Mouse (Mus musculus) adipocyte (in vitro differentiated cells): ENCODE results near the gene Foxo6.
A peak's percentile ranks its signal among the peaks of the same experiment; 100 is the strongest.

Experiments used
- DNase-seq: peaks from one replicate; pipeline ENCODE4 v3.0.0-alpha.2; 2016; ENCODE audit warnings: low spot score

The Foxo6 gene

DNA sequence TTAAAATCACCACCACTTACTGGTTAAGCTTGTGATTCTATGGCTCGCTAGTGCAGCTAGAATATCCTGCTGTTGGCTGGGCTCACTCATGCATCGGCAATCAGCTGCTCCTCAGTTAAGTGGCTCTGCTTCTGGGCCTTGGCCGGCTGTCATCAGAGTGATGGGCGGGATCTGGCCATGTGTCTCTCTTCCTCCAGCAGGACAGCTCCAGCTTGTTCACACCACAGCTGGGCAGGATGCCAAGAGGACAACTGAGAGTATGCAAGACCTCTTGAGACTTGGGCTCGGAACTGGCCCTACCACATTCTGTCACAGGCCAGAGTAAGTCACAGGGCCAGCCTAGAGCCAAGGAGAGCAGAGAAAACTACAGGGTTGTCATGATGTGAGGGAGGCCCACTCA is 39.7 kb downstream of the Foxo6 start:
- peak; percentile 97 for DNase-seq

DNA sequence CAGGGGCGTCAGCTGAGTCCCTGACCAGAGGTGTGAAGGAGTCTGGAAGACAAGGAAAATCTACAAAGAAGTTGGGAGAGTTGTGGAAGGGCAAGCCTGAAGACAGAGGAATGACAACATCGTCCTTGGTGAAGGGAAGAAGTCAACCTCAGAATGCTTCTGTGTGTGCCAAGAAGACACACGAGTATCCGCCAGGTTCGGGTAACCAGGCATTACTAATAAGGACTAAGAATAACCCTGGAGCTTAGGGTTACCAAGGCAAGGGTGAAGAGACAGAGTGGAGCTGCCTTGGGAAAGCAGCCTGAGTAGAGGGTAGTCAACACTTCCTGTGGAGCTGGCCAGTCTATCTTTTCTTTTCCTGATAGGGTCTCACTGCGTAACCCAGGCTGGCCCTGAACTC is 41.1 kb downstream of the Foxo6 start:
- DNase-seq, result no peak

DNA sequence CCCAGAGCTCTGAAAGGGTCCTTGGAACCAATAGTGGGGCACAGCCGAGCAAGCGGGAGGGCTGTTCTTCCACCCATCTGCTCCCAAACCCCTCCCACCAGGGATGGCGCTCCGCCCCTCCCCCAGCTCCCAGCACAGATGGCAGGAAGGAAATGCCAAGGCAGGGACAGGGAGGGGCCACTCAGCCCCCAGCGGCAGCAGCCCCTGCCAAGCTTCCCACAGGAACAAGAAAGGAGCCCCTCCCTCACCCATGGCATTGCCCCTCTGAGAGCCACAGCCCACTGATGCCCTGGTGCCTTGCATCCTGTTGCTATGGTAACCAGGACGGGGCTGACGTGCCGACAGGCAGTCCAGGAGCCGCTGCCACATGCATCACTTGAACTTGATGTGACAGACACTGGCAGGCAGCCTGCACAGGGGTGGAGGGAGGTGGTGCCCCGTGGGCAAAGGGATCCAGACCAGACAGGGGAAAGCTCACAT is 44.3 kb downstream of the Foxo6 start:
- no peak for DNase-seq

DNA sequence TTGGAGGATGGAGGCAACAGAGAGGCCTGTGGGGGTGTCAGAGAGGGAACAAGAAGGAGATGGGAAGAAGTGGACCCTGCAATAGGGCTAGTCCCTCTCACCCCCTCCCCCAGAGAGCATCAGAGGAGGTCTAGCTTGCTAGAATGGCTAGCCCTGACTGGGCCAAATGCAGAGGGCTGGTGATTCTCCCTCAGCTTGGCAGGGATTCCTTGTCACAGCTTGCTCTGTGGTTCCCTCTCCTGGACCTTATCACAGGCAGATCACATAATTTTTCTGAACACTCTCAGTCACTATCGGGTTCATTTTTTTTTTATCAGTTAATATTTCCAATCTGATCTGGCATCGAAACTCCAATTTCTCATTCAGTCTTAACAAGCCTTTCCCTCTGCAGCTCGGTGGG is 46.0 kb downstream of the Foxo6 start:
- DNase-seq, result no peak

DNA sequence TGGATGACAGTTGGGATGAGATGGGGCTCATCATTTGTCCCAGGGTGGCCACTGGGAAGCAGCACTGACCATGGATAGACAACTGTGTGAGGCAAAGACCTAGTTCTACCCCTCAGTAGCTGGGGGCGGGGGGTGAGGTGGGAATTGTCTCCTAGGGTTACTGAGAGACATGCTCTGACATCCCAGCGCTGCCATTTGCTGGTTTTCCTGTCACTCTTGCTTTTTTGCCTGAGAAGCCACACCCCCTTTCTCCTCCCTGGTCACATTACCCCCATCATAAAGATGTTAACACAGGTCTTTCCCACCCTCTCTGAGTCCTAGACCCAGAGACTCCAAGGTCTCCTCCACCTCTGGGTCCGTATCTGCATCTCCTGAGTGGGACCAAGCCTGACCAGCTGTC is 47.7 kb downstream of the Foxo6 start:
- no peak for DNase-seq

DNA sequence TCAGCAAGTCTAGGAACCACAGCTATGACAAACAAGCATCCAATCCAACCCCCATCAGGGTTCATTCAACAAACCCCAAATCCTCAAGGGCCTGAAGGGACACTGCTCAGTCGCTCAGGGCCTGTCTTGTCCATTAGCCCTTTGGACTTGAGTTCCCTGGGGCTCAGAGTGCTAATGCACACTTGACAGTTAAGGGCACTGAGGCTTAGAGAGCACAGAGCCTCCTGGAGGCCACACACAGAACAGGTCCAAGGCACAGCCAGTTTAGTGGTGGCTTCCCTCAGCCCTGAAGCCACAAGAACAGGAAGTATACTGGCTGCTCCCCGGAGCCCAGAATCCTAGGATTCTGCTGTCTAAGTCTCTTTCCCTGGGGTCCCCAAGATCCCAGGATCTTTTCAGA is 53.9 kb downstream of the Foxo6 start:
- DNase-seq, result no peak

DNA sequence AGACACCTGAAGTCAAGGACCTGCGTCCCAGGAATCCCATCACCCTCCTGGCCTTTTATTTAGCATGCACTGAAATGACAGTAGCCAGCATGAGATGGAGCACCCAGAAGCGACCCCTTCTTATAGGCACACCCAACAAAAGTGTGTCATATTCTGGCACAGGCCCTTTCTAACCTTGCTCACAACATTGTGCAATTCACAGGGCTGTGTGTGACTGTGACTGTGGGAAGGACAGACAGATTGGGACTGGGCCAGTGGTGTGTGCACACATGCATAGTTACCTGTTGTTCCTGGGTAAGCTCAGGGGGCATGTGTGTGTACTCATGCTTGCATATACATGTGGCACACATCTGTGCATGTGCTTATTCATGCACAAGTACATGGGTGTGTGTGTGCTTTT is 54.6 kb downstream of the Foxo6 start:
- DNase-seq, result no peak

DNA sequence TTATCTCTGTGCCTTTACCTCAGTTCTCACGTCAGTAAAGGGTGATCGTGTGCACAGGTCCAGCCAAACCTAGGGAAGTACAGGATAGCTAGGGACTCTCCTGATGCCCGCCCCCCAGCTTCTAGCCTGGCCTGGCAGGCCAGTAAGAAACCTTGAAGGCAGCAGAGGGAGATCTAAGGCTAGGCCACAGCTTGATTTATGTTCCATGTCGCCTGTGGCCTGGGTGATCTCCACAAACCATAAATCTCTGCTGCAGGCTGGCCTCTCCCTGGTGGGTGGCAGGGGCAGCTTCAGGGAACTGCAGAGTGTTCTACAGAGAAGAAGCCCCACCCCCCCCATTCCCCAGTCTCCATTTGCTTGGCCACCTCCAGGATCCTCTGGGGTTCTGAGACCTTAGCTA is 55.2 kb downstream of the Foxo6 start:
- DNase-seq, result no peak

DNA sequence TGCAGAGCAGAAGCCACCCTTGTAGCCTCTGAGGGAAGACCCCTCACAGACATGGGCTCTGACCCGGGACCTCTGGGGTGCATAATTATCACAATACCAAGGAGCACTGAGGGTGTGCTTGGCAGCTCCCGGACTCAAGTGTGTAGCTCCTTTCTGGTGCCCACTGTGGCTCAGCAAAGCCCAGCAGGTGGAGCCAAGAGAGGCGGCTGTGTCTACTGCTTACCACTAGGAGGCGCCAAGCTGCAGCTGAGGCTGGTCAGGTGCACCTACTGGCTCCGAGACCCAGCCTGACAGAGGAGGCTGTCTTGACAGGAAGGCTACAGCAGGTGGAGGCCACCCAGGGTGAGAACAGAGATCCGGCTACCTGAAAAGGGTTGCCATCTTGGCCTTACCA is 56.9 kb downstream of the Foxo6 start:
- peak; percentile 49 for DNase-seq

DNA sequence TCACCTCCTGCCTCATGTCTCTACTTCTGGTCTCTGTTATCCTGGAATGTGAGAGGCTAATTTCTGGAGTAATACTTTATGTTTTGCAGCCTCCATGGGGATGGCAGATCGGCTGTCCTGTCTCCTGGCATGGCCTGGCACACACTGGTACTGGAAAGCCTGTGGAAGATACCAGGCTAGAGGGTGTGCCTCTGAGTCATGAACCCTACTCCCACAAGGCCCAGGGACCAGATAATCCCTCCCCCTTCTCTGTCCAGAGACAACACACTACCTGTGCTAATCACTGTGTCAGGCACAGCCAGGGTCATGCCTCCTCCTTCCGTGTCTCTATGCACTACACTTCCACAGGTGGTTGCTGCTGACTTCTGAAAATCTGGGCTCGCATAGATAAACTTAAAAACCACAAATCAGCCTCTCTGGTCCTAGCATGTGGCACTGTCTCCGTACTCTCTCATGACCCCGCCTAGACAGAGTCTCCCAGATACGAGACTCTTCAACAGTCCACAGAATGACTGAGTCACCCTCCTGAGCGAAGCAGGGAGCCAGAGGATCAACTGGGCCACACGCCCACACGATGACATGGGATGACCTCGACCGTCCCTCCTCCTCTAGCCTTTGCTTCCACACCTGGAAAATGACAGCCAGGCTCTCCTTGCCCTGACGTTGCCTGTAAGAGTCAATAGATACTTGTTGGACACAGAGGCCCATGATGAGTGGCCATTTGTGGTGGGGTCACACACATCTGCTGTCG is 57.5 kb downstream of the Foxo6 start:
- no peak for DNase-seq

DNA sequence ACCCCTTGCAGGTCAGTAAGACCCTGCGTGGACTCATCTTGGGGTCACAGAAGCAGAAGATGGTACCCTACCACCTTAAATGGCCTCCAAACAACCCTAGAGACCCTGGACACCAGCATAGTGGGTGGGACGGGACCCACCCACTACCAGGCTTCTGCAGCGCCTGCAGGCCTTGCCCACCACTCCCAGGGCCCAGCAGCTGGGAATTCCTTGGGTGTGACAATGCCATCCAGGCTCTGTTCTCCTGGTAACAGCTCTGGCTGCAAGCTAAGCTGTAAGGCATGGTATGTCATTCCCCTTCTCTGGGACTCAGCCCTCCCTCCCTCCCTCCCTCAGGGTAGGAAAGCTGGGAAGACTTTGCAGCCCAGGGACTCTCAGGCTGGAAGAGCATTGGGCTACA is 58.5 kb downstream of the Foxo6 start:
- DNase-seq, result no peak

DNA sequence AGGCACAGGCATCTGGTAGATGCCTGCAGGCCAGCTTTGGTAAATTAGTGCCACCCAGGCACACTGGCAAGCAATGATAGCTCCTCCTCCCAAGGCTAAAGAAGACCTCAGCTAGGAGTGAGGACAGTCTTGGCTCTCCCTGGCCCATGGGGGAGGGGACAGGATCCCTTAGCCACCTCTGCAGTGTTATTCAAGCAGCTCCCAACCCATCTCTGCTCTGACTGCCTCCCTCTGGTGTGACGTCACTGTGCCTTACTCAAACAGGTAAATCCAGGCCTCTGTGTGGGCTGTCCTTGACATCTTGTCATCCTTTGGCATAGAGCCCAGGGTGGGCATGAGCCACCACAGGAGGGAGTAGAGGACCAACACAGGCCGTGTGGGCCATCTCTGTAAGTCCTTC is 59.9 kb downstream of the Foxo6 start:
- no peak for DNase-seq

DNA sequence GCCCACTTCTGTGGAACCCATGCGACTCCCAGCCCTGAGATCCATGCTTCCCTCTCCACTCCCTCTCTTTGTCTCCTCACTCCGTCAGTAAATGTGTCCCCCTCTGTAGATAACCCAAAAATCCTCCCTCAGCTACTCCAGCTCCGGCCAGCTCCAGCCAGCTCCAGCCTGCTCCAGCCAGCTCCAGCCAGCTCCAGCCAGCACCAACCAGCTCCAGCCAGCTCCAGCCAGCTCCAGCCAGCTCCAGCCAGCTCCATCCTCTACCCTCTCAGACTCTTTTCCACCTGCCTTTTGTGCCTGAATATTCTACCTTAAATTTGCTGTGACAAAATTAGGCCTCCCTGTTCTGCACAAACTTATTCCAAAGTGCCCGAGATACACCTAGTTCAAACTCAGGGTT is 60.5 kb downstream of the Foxo6 start:
- DNase-seq, result no peak

DNA sequence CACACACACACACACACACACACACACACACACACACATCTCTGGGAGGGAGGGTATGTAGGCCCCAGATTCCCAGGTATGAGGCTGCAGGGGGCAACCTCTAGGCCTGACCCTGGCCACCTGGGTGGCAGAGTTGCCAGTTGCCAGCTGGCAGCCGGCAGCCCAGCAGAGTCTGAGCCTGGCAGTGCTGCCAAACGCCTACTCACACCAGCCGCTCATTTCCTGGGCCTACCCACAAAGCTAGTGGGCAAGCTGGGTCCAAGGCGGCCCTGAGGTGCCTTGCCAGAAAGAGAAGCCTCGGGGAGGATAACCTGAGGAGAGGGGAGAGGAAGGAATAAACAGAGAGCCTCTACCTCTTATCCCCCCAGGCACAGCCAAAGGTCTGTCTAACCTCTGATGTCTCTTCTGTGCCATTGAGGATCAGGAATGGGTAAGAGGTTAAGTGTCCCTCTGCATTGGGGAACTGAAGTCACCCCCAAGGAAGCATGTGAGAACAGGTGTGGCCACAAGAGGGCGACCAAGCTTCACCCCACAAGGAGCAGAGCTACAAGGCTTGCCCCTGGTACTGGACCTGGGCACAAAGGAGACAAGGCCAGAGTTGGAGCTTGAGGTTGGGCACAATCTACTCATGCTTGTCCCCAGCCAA is 61.9 kb downstream of the Foxo6 start:
- DNase-seq, result peak; percentile 87

DNA sequence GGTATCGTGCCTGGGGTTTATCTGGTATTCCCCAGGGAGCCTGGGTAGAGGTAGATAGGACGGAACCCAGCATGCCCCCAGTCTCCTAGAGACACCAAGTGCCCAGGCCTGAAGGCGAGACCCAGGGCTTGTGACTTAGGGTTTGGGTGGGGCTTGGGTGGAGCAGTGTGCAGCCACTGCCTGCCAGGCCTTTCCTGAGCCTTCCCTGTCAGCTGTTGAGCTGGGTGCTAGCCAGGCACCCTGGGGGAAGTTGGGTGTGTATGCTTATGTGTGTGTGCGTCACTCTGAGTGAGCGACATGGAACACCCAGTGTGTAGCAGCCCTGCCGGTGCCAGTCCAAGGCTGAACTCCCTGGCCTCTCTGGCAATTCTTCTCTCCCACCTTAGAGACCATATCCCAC is 63.3 kb downstream of the Foxo6 start:
- DNase-seq, result no peak

DNA sequence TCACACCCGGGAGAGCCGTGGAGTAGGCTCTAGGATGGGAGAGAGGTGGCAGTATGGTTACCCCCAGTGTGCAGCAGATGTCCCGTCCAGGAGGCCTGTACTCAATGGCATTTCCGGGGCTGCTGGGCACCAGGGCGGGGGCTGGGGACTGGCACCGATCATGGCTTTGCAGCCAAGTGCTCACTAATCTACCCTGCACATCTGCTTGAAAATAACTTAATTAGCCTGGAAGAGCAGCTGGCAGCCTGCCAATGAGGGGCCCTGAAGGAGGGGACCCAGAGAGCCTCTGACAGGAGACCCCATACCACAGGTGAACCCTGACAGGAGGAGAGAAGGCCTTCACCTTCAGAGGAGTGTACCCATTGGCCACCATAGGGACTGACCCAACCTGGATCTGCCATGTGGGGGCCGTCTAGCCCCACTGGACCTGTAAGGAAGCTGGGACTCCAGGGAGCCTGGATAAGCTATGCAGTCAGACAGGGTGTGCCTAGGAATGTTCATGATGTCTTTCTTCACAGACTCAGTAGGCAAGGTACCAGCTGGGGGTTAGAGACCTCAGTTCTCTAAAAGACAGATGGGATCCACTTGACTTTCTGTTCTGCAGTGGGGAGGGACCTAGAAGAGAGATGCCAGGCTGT is 63.9 kb downstream of the Foxo6 start:
- DNase-seq, result no peak

DNA sequence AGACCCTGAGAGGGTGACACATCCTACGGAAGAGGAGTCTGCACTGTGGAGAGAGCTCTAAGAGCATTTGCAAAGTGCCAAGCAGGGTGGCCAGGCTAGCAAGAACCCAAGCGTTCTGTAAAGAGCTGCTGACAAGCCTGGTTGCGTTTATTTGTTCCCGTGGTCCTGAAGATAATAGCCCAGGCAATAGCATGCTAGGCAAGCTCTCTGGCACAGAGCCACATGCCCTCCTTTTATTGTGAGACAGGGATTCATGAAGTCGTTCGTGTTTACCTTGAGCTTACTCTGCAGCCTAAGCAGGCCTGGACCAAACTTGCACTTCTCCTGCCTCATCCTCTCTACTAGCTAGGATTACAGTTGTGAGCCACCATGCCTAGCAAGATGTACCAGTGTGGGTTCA is 65.4 kb downstream of the Foxo6 start:
- DNase-seq, result no peak

DNA sequence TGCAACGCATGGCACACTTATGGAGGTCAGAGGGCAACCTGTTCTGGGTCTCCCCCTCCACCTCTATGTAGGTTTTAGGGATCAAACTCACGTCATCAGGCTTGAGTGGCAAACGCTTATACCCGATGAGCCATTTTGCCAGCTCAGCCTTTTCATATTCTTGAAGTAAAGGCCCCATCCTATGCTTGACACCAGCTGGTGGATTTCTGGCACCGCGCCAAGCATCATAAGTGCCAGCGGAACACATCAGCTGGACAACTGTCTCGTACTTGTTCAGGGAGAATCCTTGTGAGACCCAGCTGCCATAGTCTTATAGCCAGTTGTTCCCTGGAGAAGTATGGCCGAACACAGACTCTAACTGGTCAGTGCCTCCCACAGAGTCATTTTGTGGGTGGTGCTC is 68.3 kb downstream of the Foxo6 start:
- DNase-seq, result no peak
